Mouse (Mus musculus): ENCODE measurements around the gene Klk1b4.

GRCm38 (mm10) chr7:44244080-44244479 lies 36.8 kb downstream of the Klk1b4 start:
- TF ChIP-seq CTCF (IDR thresholded peaks at IDR 0.05; ENCODE audit: low read depth, low read length) (no peak), POLR2A (IDR thresholded peaks at IDR 0.05; ENCODE audit: extremely low read depth, insufficient read depth, low read length) (no peak)

Measured in liver, adult 2 months (tissue).